Mouse (Mus musculus): ENCODE data around the gene 1700029H14Rik. TPM values are rescaled to one million over a fixed set of nuclear protein-coding genes. Genes with fewer than 3 reads are reported as not detected.

Gene 1700029H14Rik
- polyA plus RNA-seq, 1 experiment from 2014 or later: not detected

GRCm38 (mm10) chr8:13516728-13517127 is 45.5 kb downstream of the 1700029H14Rik start:
- Histone ChIP-seq H3K27me3 (replicated peaks; ENCODE audit: control insufficient read depth, insufficient read depth, low read length) (no peaks in the 10 kb centered on the region), H3K4me2 (ENCODE audit: low read length) (no peak overlapping the region), H3K4me1 (ENCODE audit: control insufficient read depth, insufficient read depth, low read depth, low read length) (no peaks in the 10 kb centered on the region), H3K9ac (ENCODE audit: low read depth, low read length) (no peak overlapping the region), H3K36me3 (ENCODE audit: control insufficient read depth, insufficient read depth, low read length) (no peaks in the 10 kb centered on the region), H3K27ac (ENCODE audit: low read depth, low read length) (no peak overlapping the region), H3K9me3 (ENCODE audit: control insufficient read depth, low read length) (no peaks in the 10 kb centered on the region), H3K4me3 (ENCODE audit: low read length) (no peak overlapping the region)
- WGBS: 84% methylated on average over 5 of the region's 5 CpGs
- no peak for ATAC-seq

GRCm38 (mm10) chr8:13516011-13516442 is 46.2 kb downstream of the 1700029H14Rik start:
- H3K4me1 ChIP-seq (ENCODE audit: control insufficient read depth, insufficient read depth, low read depth, low read length): no peaks in the 10 kb centered on the region
- no peak overlapping the region for H3K4me2 ChIP-seq (ENCODE audit: low read length)
- H3K27me3 ChIP-seq (replicated peaks; ENCODE audit: control insufficient read depth, insufficient read depth, low read length): no peaks in the 10 kb centered on the region
- no peak overlapping the region for H3K9ac ChIP-seq (ENCODE audit: low read depth, low read length)
- 57% methylated on average over 7 of the region's 7 CpGs for WGBS
- H3K36me3 ChIP-seq (ENCODE audit: control insufficient read depth, insufficient read depth, low read length): no peaks in the 10 kb centered on the region
- no peak overlapping the region for H3K27ac ChIP-seq (ENCODE audit: low read depth, low read length)
- no peak for ATAC-seq
- H3K9me3 ChIP-seq (ENCODE audit: control insufficient read depth, low read length): no peaks in the 10 kb centered on the region
- no peak overlapping the region for H3K4me3 ChIP-seq (ENCODE audit: low read length)

GRCm38 (mm10) chr8:13513556-13514370 is 48.5 kb downstream of the 1700029H14Rik start:
- H3K4me3 ChIP-seq (ENCODE audit: low read length): no peak overlapping the region
- H3K27me3 ChIP-seq (replicated peaks; ENCODE audit: control insufficient read depth, insufficient read depth, low read length): no peaks in the 10 kb centered on the region
- H3K36me3 ChIP-seq (ENCODE audit: control insufficient read depth, insufficient read depth, low read length): no peaks in the 10 kb centered on the region
- H3K9me3 ChIP-seq (ENCODE audit: control insufficient read depth, low read length): no peaks in the 10 kb centered on the region
- no peak overlapping the region for H3K9ac ChIP-seq (ENCODE audit: low read depth, low read length)
- no peak overlapping the region for H3K27ac ChIP-seq (ENCODE audit: low read depth, low read length)
- no peak for ATAC-seq
- H3K4me1 ChIP-seq (ENCODE audit: control insufficient read depth, insufficient read depth, low read depth, low read length): no peaks in the 10 kb centered on the region
- WGBS: 85% methylated on average over 5 of the region's 5 CpGs
- H3K4me2 ChIP-seq (ENCODE audit: low read length): no peak overlapping the region

- H3K9ac ChIP-seq (ENCODE audit: low read depth, low read length): no peak overlapping the region
- no peak overlapping the region for H3K27ac ChIP-seq (ENCODE audit: low read depth, low read length)
- no peaks in the 10 kb centered on the region for H3K9me3 ChIP-seq (ENCODE audit: control insufficient read depth, low read length)
- 78% methylated on average over 6 of the region's 6 CpGs for WGBS
- no peak overlapping the region for H3K4me3 ChIP-seq (ENCODE audit: low read length)
- no peaks in the 10 kb centered on the region for H3K27me3 ChIP-seq (replicated peaks; ENCODE audit: control insufficient read depth, insufficient read depth, low read length)
- peak; percentile 24; the same call in 1 of the 2 replicates for ATAC-seq
- H3K4me1 ChIP-seq (ENCODE audit: control insufficient read depth, insufficient read depth, low read depth, low read length): no peaks in the 10 kb centered on the region
- no peak overlapping the region for H3K4me2 ChIP-seq (ENCODE audit: low read length)
- H3K36me3 ChIP-seq (ENCODE audit: control insufficient read depth, insufficient read depth, low read length): no peaks in the 10 kb centered on the region
Measured at GRCm38 (mm10) chr8:13512677-13513076, 49.6 kb downstream of the 1700029H14Rik start.

- H3K4me3 ChIP-seq (ENCODE audit: low read length): no peak overlapping the region
- no peak overlapping the region for H3K27ac ChIP-seq (ENCODE audit: low read depth, low read length)
- 64% methylated on average over 5 of the region's 5 CpGs for WGBS
- no peaks in the 10 kb centered on the region for H3K27me3 ChIP-seq (replicated peaks; ENCODE audit: control insufficient read depth, insufficient read depth, low read length)
- no peak for ATAC-seq
- H3K4me1 ChIP-seq (ENCODE audit: control insufficient read depth, insufficient read depth, low read depth, low read length): no peaks in the 10 kb centered on the region
- H3K9me3 ChIP-seq (ENCODE audit: control insufficient read depth, low read length): no peaks in the 10 kb centered on the region
- H3K9ac ChIP-seq (ENCODE audit: low read depth, low read length): no peak overlapping the region
- no peak overlapping the region for H3K4me2 ChIP-seq (ENCODE audit: low read length)
- H3K36me3 ChIP-seq (ENCODE audit: control insufficient read depth, insufficient read depth, low read length): no peaks in the 10 kb centered on the region
Measured at GRCm38 (mm10) chr8:13512016-13512415, 50.2 kb downstream of the 1700029H14Rik start.

GRCm38 (mm10) chr8:13507284-13507937 is 54.9 kb downstream of the 1700029H14Rik start:
- H3K4me2 ChIP-seq (ENCODE audit: low read length): no peak overlapping the region
- H3K27ac ChIP-seq (ENCODE audit: low read depth, low read length): no peak overlapping the region
- H3K36me3 ChIP-seq (ENCODE audit: control insufficient read depth, insufficient read depth, low read length): no peaks in the 10 kb centered on the region
- H3K9me3 ChIP-seq (ENCODE audit: control insufficient read depth, low read length): no peaks in the 10 kb centered on the region
- no peak overlapping the region for H3K9ac ChIP-seq (ENCODE audit: low read depth, low read length)
- H3K4me3 ChIP-seq (ENCODE audit: low read length): no peak overlapping the region
- no peaks in the 10 kb centered on the region for H3K4me1 ChIP-seq (ENCODE audit: control insufficient read depth, insufficient read depth, low read depth, low read length)
- no peaks in the 10 kb centered on the region for H3K27me3 ChIP-seq (replicated peaks; ENCODE audit: control insufficient read depth, insufficient read depth, low read length)
- ATAC-seq: no peak
- 82% methylated on average over 3 of the region's 3 CpGs for WGBS

- H3K4me3 ChIP-seq (ENCODE audit: low read length): no peak overlapping the region
- H3K9ac ChIP-seq (ENCODE audit: low read depth, low read length): no peak overlapping the region
- no peaks in the 10 kb centered on the region for H3K36me3 ChIP-seq (ENCODE audit: control insufficient read depth, insufficient read depth, low read length)
- no peaks in the 10 kb centered on the region for H3K4me1 ChIP-seq (ENCODE audit: control insufficient read depth, insufficient read depth, low read depth, low read length)
- ATAC-seq: no peak
- no peaks in the 10 kb centered on the region for H3K27me3 ChIP-seq (replicated peaks; ENCODE audit: control insufficient read depth, insufficient read depth, low read length)
- WGBS: 39% methylated on average over 4 of the region's 4 CpGs
- H3K9me3 ChIP-seq (ENCODE audit: control insufficient read depth, low read length): no peaks in the 10 kb centered on the region
- no peak overlapping the region for H3K27ac ChIP-seq (ENCODE audit: low read depth, low read length)
- no peak overlapping the region for H3K4me2 ChIP-seq (ENCODE audit: low read length)
Measured at GRCm38 (mm10) chr8:13506849-13507248, 55.4 kb downstream of the 1700029H14Rik start.

- Histone ChIP-seq H3K27me3 (replicated peaks; ENCODE audit: control insufficient read depth, insufficient read depth, low read length) (no peaks in the 10 kb centered on the region), H3K4me3 (ENCODE audit: low read length) (no peak overlapping the region), H3K4me2 (ENCODE audit: low read length) (no peak overlapping the region), H3K9me3 (ENCODE audit: control insufficient read depth, low read length) (no peaks in the 10 kb centered on the region; the same call in 1 of the 2 replicates), H3K4me1 (ENCODE audit: control insufficient read depth, insufficient read depth, low read depth, low read length) (no peaks in the 10 kb centered on the region), H3K27ac (ENCODE audit: low read depth, low read length) (no peak overlapping the region), H3K36me3 (ENCODE audit: control insufficient read depth, insufficient read depth, low read length) (no peaks in the 10 kb centered on the region), H3K9ac (ENCODE audit: low read depth, low read length) (no peak overlapping the region)
- ATAC-seq: no peak
Measured at GRCm38 (mm10) chr8:13504894-13505674, 57.2 kb downstream of the 1700029H14Rik start.

Data from hindbrain, embryonic 16.5 days (tissue).